Mouse (Mus musculus): ENCODE results near the gene Asphd2. TPM values are rescaled to one million over a fixed set of nuclear protein-coding genes. Genes with fewer than 3 reads are reported as not detected.

The Asphd2 gene
- polyA plus RNA-seq, 2 experiments: 23.1 to 26.1 TPM

- Histone ChIP-seq H3K36me3 (ENCODE audit: control insufficient read depth, insufficient read depth, low read length) (peaks cover 64% of the 10 kb centered on the region), H3K9ac (ENCODE audit: low read depth, low read length, severe bottlenecking) (no peak overlapping the region), H3K9me3 (ENCODE audit: control insufficient read depth, low read length) (no peaks in the 10 kb centered on the region), H3K27me3 (ENCODE audit: control insufficient read depth, insufficient read depth, low read length) (no peaks in the 10 kb centered on the region), H3K4me1 (ENCODE audit: control insufficient read depth, insufficient read depth, low read length) (no peaks in the 10 kb centered on the region), H3K4me2 (replicated peaks; ENCODE audit: low read depth, low read length, severe bottlenecking) (no peak overlapping the region), H3K4me3 (replicated peaks; ENCODE audit: low read length) (no peak overlapping the region), H3K27ac (replicated peaks; ENCODE audit: low read depth, low read length) (no peak overlapping the region)
- no peak for TF ChIP-seq POLR2A (IDR thresholded peaks at IDR 0.05; ENCODE audit: borderline replicate concordance, extremely low read depth, insufficient read depth, insufficient read length)
- 86% methylated on average over 12 of the region's 12 CpGs for WGBS
- ATAC-seq (ENCODE audit: low FRiP score, low read depth): no peak
- no peak for DNase-seq (ENCODE audit: low spot score)
Observed at GRCm38 (mm10) chr5:112370236-112370813, 24.3 kb downstream of the Asphd2 start.

- H3K27ac ChIP-seq (replicated peaks; ENCODE audit: low read depth, low read length): no peak overlapping the region
- H3K4me1 ChIP-seq (ENCODE audit: control insufficient read depth, insufficient read depth, low read length): no peaks in the 10 kb centered on the region
- no peak overlapping the region for H3K4me3 ChIP-seq (replicated peaks; ENCODE audit: low read length)
- no peaks in the 10 kb centered on the region for H3K9me3 ChIP-seq (ENCODE audit: control insufficient read depth, low read length)
- H3K36me3 ChIP-seq (ENCODE audit: control insufficient read depth, insufficient read depth, low read length): peaks cover 67% of the 10 kb centered on the region
- 89% methylated on average over 13 of the region's 13 CpGs for WGBS
- no peaks in the 10 kb centered on the region for H3K27me3 ChIP-seq (ENCODE audit: control insufficient read depth, insufficient read depth, low read length)
- DNase-seq (ENCODE audit: low spot score): no peak
- ATAC-seq (ENCODE audit: low FRiP score, low read depth): no peak
- no peak overlapping the region for H3K4me2 ChIP-seq (replicated peaks; ENCODE audit: low read depth, low read length, severe bottlenecking)
- no peak overlapping the region for H3K9ac ChIP-seq (ENCODE audit: low read depth, low read length, severe bottlenecking)
- no peak for TF ChIP-seq POLR2A (IDR thresholded peaks at IDR 0.05; ENCODE audit: borderline replicate concordance, extremely low read depth, insufficient read depth, insufficient read length)
Observed at GRCm38 (mm10) chr5:112369326-112369725, 25.3 kb downstream of the Asphd2 start.

GRCm38 (mm10) chr5:112368666-112369065, 26.0 kb downstream of the Asphd2 start:
- DNase-seq (ENCODE audit: low spot score) (no peak), ATAC-seq (ENCODE audit: low FRiP score, low read depth) (no peak)
- no peak overlapping the region for H3K27ac ChIP-seq (replicated peaks; ENCODE audit: low read depth, low read length)
- H3K4me1 ChIP-seq (ENCODE audit: control insufficient read depth, insufficient read depth, low read length): no peaks in the 10 kb centered on the region
- no peak overlapping the region for H3K9ac ChIP-seq (ENCODE audit: low read depth, low read length, severe bottlenecking)
- 84% methylated on average over 10 of the region's 10 CpGs for WGBS
- peaks cover 70% of the 10 kb centered on the region for H3K36me3 ChIP-seq (ENCODE audit: control insufficient read depth, insufficient read depth, low read length)
- no peak overlapping the region for H3K4me2 ChIP-seq (replicated peaks; ENCODE audit: low read depth, low read length, severe bottlenecking)
- TF ChIP-seq POLR2A (IDR thresholded peaks at IDR 0.05; ENCODE audit: borderline replicate concordance, extremely low read depth, insufficient read depth, insufficient read length): no peak
- H3K27me3 ChIP-seq (ENCODE audit: control insufficient read depth, insufficient read depth, low read length): no peaks in the 10 kb centered on the region
- no peak overlapping the region for H3K4me3 ChIP-seq (replicated peaks; ENCODE audit: low read length)
- no peaks in the 10 kb centered on the region for H3K9me3 ChIP-seq (ENCODE audit: control insufficient read depth, low read length)

- 90% methylated on average over 12 of the region's 12 CpGs for WGBS
Observed at GRCm38 (mm10) chr5:112367929-112368328, 26.7 kb downstream of the Asphd2 start.

GRCm38 (mm10) chr5:112367338-112367737, 27.3 kb downstream of the Asphd2 start:
- no peaks in the 10 kb centered on the region for H3K27me3 ChIP-seq (ENCODE audit: control insufficient read depth, insufficient read depth, low read length)
- H3K9me3 ChIP-seq (ENCODE audit: control insufficient read depth, low read length): no peaks in the 10 kb centered on the region
- TF ChIP-seq POLR2A (IDR thresholded peaks at IDR 0.05; ENCODE audit: borderline replicate concordance, extremely low read depth, insufficient read depth, insufficient read length): no peak
- DNase-seq (ENCODE audit: low spot score) (no peak), ATAC-seq (ENCODE audit: low FRiP score, low read depth) (no peak)
- no peak overlapping the region for H3K27ac ChIP-seq (replicated peaks; ENCODE audit: low read depth, low read length)
- H3K9ac ChIP-seq (ENCODE audit: low read depth, low read length, severe bottlenecking): no peak overlapping the region
- no peak overlapping the region for H3K4me2 ChIP-seq (replicated peaks; ENCODE audit: low read depth, low read length, severe bottlenecking)
- H3K4me1 ChIP-seq (ENCODE audit: control insufficient read depth, insufficient read depth, low read length): no peaks in the 10 kb centered on the region
- 95% methylated on average over 4 of the region's 4 CpGs for WGBS
- peaks cover 73% of the 10 kb centered on the region for H3K36me3 ChIP-seq (ENCODE audit: control insufficient read depth, insufficient read depth, low read length)
- H3K4me3 ChIP-seq (replicated peaks; ENCODE audit: low read length): no peak overlapping the region

More at GRCm38 (mm10) chr5:112367929-112368328, 26.7 kb downstream of the Asphd2 start:
- Histone ChIP-seq H3K4me1 (ENCODE audit: control insufficient read depth, insufficient read depth, low read length) (no peaks in the 10 kb centered on the region), H3K36me3 (ENCODE audit: control insufficient read depth, insufficient read depth, low read length) (peaks cover 72% of the 10 kb centered on the region), H3K9ac (ENCODE audit: low read depth, low read length, severe bottlenecking) (no peak overlapping the region), H3K4me3 (replicated peaks; ENCODE audit: low read length) (no peak overlapping the region), H3K27me3 (ENCODE audit: control insufficient read depth, insufficient read depth, low read length) (no peaks in the 10 kb centered on the region), H3K9me3 (ENCODE audit: control insufficient read depth, low read length) (no peaks in the 10 kb centered on the region), H3K4me2 (replicated peaks; ENCODE audit: low read depth, low read length, severe bottlenecking) (no peak overlapping the region), H3K27ac (replicated peaks; ENCODE audit: low read depth, low read length) (no peak overlapping the region)
- TF ChIP-seq POLR2A (IDR thresholded peaks at IDR 0.05; ENCODE audit: borderline replicate concordance, extremely low read depth, insufficient read depth, insufficient read length): no peak
- DNase-seq (ENCODE audit: low spot score) (no peak), ATAC-seq (ENCODE audit: low FRiP score, low read depth) (no peak)
